Mouse (Mus musculus): Measurements from ENCODE around the gene D430042O09Rik. TPM values are rescaled to one million over a fixed set of nuclear protein-coding genes. Genes with fewer than 3 reads are reported as not detected.

Gene D430042O09Rik
- total and polyA plus RNA-seq, 2 experiments from 2014 or later = 4.5 to 17.8 TPM

GRCm38 (mm10) chr7:125787046-125787445, 79.4 kb downstream of the D430042O09Rik start:
- no peak for TF ChIP-seq CTCF (IDR thresholded peaks at IDR 0.05; ENCODE audit: low read depth)
- no peaks in the 10 kb centered on the region for H3K4me1 ChIP-seq (ENCODE audit: insufficient read depth, low read length)
- no peaks in the 10 kb centered on the region for H3K9me3 ChIP-seq (ENCODE audit: low read length)
- no peak overlapping the region for H3K27ac ChIP-seq
- H3K9ac ChIP-seq (replicated peaks; ENCODE audit: low read length) = no peak overlapping the region
- DNase-seq (ENCODE audit: low spot score) = no peak
- H3K27me3 ChIP-seq (ENCODE audit: insufficient read depth, low read length) = no peaks in the 10 kb centered on the region
- no peak overlapping the region for H3K4me2 ChIP-seq (ENCODE audit: low read depth, low read length)
- H3K4me3 ChIP-seq (ENCODE audit: low read length) = no peak overlapping the region
- ATAC-seq = no peak
- H3K36me3 ChIP-seq (ENCODE audit: insufficient read depth, low read length) = no peaks in the 10 kb centered on the region
- WGBS = 69% methylated on average over 7 of the region's 7 CpGs

GRCm38 (mm10) chr7:125790039-125790438, 82.4 kb downstream of the D430042O09Rik start:
- H3K27ac ChIP-seq = no peak overlapping the region
- 68% methylated on average over 8 of the region's 8 CpGs for WGBS
- H3K36me3 ChIP-seq (ENCODE audit: insufficient read depth, low read length) = no peaks in the 10 kb centered on the region
- no peaks in the 10 kb centered on the region for H3K27me3 ChIP-seq (ENCODE audit: insufficient read depth, low read length)
- no peak for TF ChIP-seq CTCF (IDR thresholded peaks at IDR 0.05; ENCODE audit: low read depth)
- ATAC-seq (no peak), DNase-seq (ENCODE audit: low spot score) (no peak)
- no peaks in the 10 kb centered on the region for H3K9me3 ChIP-seq (ENCODE audit: low read length)
- no peak overlapping the region for H3K9ac ChIP-seq (replicated peaks; ENCODE audit: low read length)
- H3K4me3 ChIP-seq (ENCODE audit: low read length) = no peak overlapping the region
- H3K4me2 ChIP-seq (ENCODE audit: low read depth, low read length) = no peak overlapping the region
- no peaks in the 10 kb centered on the region for H3K4me1 ChIP-seq (ENCODE audit: insufficient read depth, low read length)

- Histone ChIP-seq H3K4me2 (ENCODE audit: low read depth, low read length) (no peak overlapping the region), H3K27ac (no peak overlapping the region), H3K27me3 (ENCODE audit: insufficient read depth, low read length) (no peaks in the 10 kb centered on the region), H3K4me3 (ENCODE audit: low read length) (no peak overlapping the region), H3K9me3 (ENCODE audit: low read length) (no peaks in the 10 kb centered on the region), H3K9ac (replicated peaks; ENCODE audit: low read length) (no peak overlapping the region), H3K4me1 (ENCODE audit: insufficient read depth, low read length) (0 out of 2 replicates have a peak, but pooled peaks cover 4% of the 10 kb centered on the region), H3K36me3 (ENCODE audit: insufficient read depth, low read length) (no peaks in the 10 kb centered on the region)
- DNase-seq (ENCODE audit: low spot score) (peak; percentile 19), ATAC-seq (no peak)
- no peak for TF ChIP-seq CTCF (IDR thresholded peaks at IDR 0.05; ENCODE audit: low read depth)
- 48% methylated on average over 1 of the region's 1 CpGs for WGBS
These were observed 98.9 kb downstream of the D430042O09Rik start for GRCm38 (mm10) chr7:125806571-125806970.

GRCm38 (mm10) chr7:125808210-125808609, 100.5 kb downstream of the D430042O09Rik start:
- ATAC-seq = no peak
- no peak for TF ChIP-seq CTCF (IDR thresholded peaks at IDR 0.05; ENCODE audit: low read depth)
- no peak overlapping the region for H3K4me2 ChIP-seq (ENCODE audit: low read depth, low read length)
- H3K4me3 ChIP-seq (ENCODE audit: low read length) = no peak overlapping the region
- 0 out of 2 replicates have a peak, but pooled peaks cover 4% of the 10 kb centered on the region for H3K4me1 ChIP-seq (ENCODE audit: insufficient read depth, low read length)
- no peak overlapping the region for H3K9ac ChIP-seq (replicated peaks; ENCODE audit: low read length)
- 79% methylated on average over 3 of the region's 3 CpGs for WGBS
- no peak overlapping the region for H3K27ac ChIP-seq
- no peaks in the 10 kb centered on the region for H3K27me3 ChIP-seq (ENCODE audit: insufficient read depth, low read length)
- no peaks in the 10 kb centered on the region for H3K9me3 ChIP-seq (ENCODE audit: low read length)
- no peaks in the 10 kb centered on the region for H3K36me3 ChIP-seq (ENCODE audit: insufficient read depth, low read length)
- no peak for DNase-seq (ENCODE audit: low spot score)

DNA sequence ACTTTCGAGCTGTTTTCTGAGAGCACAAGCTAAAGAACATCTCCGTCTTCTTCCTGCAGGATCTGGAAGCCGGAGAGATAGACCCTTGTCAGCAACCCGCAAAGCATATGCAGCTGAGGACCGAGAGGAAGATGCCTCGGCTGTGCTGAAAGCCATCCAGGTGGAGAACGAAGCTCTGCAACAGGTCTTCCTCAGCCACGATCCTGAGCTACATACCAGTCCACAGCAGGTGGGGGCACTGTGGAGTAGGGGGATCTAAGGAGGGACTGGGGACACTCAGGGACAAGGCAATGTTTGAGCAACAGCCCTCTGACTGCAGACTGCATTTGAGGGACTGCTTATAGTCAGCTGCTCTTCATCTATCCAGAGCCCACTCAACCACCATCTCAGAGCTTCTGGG, 105.0 kb downstream of the D430042O09Rik start:
- ATAC-seq = no peak
- no peak for DNase-seq (ENCODE audit: low spot score)
- no peaks in the 10 kb centered on the region for H3K4me1 ChIP-seq (ENCODE audit: insufficient read depth, low read length)
- no peaks in the 10 kb centered on the region for H3K27me3 ChIP-seq (ENCODE audit: insufficient read depth, low read length)
- no peaks in the 10 kb centered on the region for H3K9me3 ChIP-seq (ENCODE audit: low read length)
- no peak overlapping the region for H3K4me3 ChIP-seq (ENCODE audit: low read length)
- WGBS = 92% methylated on average over 8 of the region's 8 CpGs
- H3K27ac ChIP-seq = no peak overlapping the region
- no peak overlapping the region for H3K9ac ChIP-seq (replicated peaks; ENCODE audit: low read length)
- H3K36me3 ChIP-seq (ENCODE audit: insufficient read depth, low read length) = 0 out of 2 replicates have a peak, but pooled peaks cover 6% of the 10 kb centered on the region
- H3K4me2 ChIP-seq (ENCODE audit: low read depth, low read length) = no peak overlapping the region
- TF ChIP-seq CTCF (IDR thresholded peaks at IDR 0.05; ENCODE audit: low read depth) = no peak

DNA sequence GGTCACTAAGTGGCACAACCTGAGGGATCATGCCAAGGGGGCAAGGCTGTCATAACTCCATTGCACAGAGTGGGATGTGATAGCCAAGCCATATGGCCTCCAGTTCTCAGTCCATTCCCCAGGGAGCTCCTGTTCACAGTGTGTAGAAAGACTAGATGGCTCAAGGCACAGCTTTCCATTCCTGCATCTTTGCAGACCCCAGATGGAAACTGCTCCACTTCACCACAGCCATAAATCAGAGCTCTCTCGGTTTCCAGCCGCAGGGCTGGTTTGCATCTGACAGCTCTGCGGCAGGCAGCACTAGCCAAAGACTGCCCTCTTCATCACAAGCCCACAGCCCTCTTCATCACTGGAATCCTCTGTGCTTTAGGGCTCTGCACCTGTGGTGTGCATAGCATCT, 108.0 kb downstream of the D430042O09Rik start:
- no peak for TF ChIP-seq CTCF (IDR thresholded peaks at IDR 0.05; ENCODE audit: low read depth)
- Histone ChIP-seq H3K27ac (no peak overlapping the region), H3K4me2 (ENCODE audit: low read depth, low read length) (no peak overlapping the region)

DNA sequence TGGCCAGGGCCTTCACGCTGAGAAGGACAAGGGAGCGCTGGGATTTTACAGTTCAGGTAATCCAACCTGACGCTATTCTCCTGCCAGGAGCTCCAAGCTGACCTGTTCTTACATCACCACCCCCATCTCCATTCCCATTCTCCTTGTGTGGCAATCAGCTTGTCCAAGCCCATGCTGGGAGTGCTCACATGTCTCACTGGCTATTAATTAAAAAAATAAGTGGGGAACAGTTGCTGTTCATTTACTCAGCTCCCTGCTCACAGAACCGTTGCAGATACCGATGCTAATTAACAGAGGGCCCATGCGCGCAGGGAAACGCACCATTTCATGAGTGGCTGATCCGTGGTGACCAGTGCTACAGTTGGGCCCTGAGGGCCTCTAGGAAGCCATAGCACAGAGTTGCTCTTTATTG, 110.6 kb downstream of the D430042O09Rik start:
- H3K4me1 ChIP-seq (ENCODE audit: insufficient read depth, low read length) = peaks cover 5% of the 10 kb centered on the region; the same call in 1 of the 2 replicates
- 47% methylated on average over 9 of the region's 9 CpGs for WGBS
- ATAC-seq = peak; percentile 55; the same call in 1 of the 2 replicates
- H3K4me3 ChIP-seq (ENCODE audit: low read length) = no peak overlapping the region
- H3K27ac ChIP-seq = no peak overlapping the region
- H3K4me2 ChIP-seq (ENCODE audit: low read depth, low read length) = no peak overlapping the region
- peak; percentile 51 for DNase-seq (ENCODE audit: low spot score)
- no peak overlapping the region for H3K9ac ChIP-seq (replicated peaks; ENCODE audit: low read length)
- 0 out of 2 replicates have a peak, but pooled peaks cover 6% of the 10 kb centered on the region for H3K36me3 ChIP-seq (ENCODE audit: insufficient read depth, low read length)
- no peaks in the 10 kb centered on the region for H3K27me3 ChIP-seq (ENCODE audit: insufficient read depth, low read length)
- no peaks in the 10 kb centered on the region for H3K9me3 ChIP-seq (ENCODE audit: low read length)
- no peak for TF ChIP-seq CTCF (IDR thresholded peaks at IDR 0.05; ENCODE audit: low read depth)

More for the DNA sequence above, 108.0 kb downstream of the D430042O09Rik start:
- 55% methylated on average over 3 of the region's 3 CpGs for WGBS
- DNase-seq (ENCODE audit: low spot score) = peak; percentile 68
- H3K4me3 ChIP-seq (ENCODE audit: low read length) = no peak overlapping the region
- H3K4me1 ChIP-seq (ENCODE audit: insufficient read depth, low read length) = peaks cover 5% of the 10 kb centered on the region; the same call in 1 of the 2 replicates
- H3K27me3 ChIP-seq (ENCODE audit: insufficient read depth, low read length) = no peaks in the 10 kb centered on the region
- H3K36me3 ChIP-seq (ENCODE audit: insufficient read depth, low read length) = 0 out of 2 replicates have a peak, but pooled peaks cover 6% of the 10 kb centered on the region
- no peak overlapping the region for H3K9ac ChIP-seq (replicated peaks; ENCODE audit: low read length)
- ATAC-seq = peak; percentile 68
- H3K9me3 ChIP-seq (ENCODE audit: low read length) = no peaks in the 10 kb centered on the region
